Mouse (Mus musculus) neural tube, embryonic 10.5 days (tissue): Measurements from ENCODE around the gene Alg3.
A peak's percentile ranks its signal among the peaks of the same experiment; 100 is the strongest.

Experiments
- DNase-seq: peaks from one replicate; pipeline ENCODE4 v3.0.0-alpha.2; 2017; ENCODE audit warnings: low spot score; ENCODE audit errors: extremely low spot score

Gene Alg3

GRCm38 (mm10) chr16:20611357-20612227, at the start of gene Alg3, which contains the start of the genes Eef1akmt4 and Gm49333:
Alg3 (minus strand) TSS chr16:20611735.
Eef1akmt4 (plus strand) TSS chr16:20611593.
Gm49333 (plus strand) TSS chr16:20611610.
- peak; percentile 86 for DNase-seq

DNA sequence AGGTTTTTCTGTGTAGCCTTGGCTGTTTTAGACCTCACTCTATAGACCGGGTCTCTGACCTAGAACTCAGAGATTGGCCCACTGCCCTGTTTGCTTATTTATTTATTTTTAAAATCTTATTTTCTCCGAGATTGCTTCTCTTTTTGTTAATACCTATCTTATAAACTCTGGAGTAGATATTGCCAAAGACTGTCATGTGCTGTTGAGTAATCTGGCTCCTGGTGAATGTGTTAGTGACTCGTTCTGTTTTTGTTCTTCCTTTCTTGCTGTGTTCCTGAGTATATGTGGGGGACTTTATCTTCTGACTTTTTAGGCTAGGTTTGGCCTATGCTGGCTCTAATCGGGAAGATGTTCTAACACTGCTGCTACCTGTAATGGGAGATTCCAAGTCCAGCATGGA, 46.1 kb upstream of the Alg3 start:
- no peak for DNase-seq

DNA sequence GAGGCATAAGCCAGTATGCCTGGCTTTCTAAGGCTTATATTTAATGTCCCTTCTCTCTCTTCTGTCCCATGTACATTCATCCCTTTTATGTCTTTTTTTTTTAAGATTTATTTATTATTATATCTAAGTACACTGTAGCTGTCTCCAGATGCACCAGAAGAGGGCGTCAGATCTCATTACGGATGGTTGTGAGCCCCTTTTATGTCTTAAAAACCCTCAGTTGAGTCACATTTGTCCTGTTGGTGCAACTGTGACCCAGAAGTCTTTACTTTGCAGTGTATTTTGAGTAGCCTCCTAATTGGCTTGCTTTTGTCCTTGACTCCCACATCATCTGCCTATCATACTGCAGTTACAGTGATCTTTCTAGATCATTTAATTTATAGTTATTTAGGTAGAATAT, 41.8 kb upstream of the Alg3 start:
- DNase-seq = no peak

DNA sequence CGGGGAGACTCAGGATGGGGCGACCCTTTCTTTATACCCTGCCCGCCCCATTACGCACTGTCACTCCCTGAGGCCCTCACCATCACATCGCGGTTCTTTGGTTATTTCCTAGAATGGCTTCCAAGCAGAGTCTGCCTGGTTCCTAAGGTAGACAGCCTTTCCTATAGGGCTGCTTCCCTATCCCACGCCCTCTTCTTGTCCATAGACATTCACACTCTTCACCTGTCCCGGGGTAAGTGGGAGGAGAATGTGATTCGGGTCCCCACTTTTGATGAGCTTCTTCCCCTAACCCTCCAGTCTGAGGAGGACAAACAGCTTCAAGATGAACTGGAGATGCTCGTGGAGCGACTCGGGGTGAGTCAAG, 40.4 kb upstream of the Alg3 start:
- no peak for DNase-seq

GRCm38 (mm10) chr16:20651076-20651946, 39.8 kb upstream of the Alg3 start, which contains the start of gene Psmd2:
Psmd2 (plus strand) TSS chr16:20651652.
- peak; percentile 98 for DNase-seq

- no peak for DNase-seq
Observed at GRCm38 (mm10) chr16:20643911-20644310, 32.4 kb upstream of the Alg3 start.

- DNase-seq = peak; percentile 67
Observed at GRCm38 (mm10) chr16:20642161-20642560, 30.6 kb upstream of the Alg3 start.

GRCm38 (mm10) chr16:20638367-20638766, 26.8 kb upstream of the Alg3 start:
- no peak for DNase-seq

DNA sequence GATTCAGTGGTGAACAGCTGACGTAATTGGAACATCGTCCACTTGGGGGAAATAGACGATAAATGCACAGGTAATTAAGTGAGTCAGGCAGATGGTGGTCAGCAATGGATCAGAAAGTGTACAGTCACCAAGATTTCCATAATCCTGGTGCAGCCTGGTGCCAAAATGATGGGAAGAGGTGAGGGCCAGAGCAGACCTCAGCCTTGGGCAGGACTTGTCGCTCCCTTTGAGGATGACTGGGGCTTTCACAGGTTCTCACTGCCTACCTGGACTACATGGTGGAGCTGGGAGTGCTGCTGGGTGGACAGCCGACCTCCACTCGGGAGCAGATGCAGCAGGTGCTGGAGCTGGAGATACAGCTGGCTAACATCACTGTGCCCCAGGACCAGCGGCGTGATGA, 25.9 kb upstream of the Alg3 start:
- DNase-seq = no peak

- peak; percentile 58 for DNase-seq
Observed at GRCm38 (mm10) chr16:20629731-20630634, 18.4 kb upstream of the Alg3 start, which contains the start of gene Ece2. Ece2 (plus strand) TSS chr16:20629828.

GRCm38 (mm10) chr16:20628871-20629391, 17.4 kb upstream of the Alg3 start:
- DNase-seq = no peak

GRCm38 (mm10) chr16:20623211-20623610, 11.7 kb upstream of the Alg3 start:
- DNase-seq = no peak

GRCm38 (mm10) chr16:20621991-20622685, 10.6 kb upstream of the Alg3 start:
- DNase-seq = peak; percentile 72

DNA sequence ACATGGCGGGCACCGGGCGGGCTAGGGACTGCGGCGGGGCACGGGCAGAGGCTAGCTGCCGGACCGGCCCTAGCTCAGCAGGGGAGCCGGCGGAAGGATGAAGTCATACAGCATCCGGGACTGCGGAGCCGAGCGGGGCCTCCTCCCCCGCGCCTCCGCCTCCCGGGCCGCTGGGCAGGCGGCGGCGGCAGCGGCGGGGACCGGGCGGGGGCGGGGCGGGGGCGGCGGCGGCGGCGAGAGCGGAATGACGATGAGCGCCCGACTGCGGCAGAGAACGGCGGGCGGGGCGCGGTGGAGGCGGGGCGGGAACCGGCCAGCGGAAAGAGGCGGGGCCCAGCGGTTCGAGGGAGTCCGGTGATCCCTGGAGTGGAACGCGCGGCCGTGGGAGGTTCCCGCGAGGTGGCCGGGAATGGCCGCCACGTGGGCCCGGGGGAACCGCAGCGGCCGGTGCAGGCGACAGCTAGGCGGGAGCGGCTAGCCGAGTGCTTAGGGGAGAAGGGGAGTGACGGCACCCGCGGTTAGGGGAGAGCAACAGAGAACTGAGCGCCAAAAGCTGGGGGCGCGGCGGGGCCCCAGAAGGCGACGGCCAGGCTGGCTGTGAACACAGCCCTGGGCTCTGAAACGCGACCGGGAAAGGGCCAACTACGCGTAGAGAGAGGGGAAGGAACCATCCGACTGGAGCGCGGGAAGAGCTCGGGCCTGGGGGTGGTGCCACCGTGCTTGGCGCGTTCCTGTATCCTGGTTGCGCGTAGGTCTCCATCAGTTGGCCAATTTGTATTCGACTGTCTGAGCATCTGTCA, 9.9 kb upstream of the Alg3 start, which contains the start of gene Camk2n2:
Camk2n2 (minus strand) TSS at position 97 of the 800 bp plus-strand sequence.
- DNase-seq = peak; percentile 76

GRCm38 (mm10) chr16:20620751-20621190, 9.2 kb upstream of the Alg3 start:
- peak; percentile 75 for DNase-seq

DNA sequence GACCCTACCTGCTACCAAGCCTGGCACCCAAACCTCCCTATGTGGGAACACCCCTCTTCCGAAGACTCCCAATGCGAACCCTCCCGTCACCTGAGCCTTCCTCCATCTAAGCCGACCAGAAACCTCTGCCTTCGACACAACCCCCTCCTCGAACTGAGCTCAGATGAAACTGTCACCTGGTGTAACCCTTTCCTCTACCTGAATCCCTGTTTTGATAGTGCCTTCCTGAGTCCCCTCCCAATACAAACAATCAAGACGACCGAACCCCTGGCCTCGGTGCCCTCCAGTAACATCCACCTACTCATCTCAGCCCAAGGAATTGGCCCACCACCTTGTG, 8.8 kb upstream of the Alg3 start:
- DNase-seq = peak; percentile 37

DNA sequence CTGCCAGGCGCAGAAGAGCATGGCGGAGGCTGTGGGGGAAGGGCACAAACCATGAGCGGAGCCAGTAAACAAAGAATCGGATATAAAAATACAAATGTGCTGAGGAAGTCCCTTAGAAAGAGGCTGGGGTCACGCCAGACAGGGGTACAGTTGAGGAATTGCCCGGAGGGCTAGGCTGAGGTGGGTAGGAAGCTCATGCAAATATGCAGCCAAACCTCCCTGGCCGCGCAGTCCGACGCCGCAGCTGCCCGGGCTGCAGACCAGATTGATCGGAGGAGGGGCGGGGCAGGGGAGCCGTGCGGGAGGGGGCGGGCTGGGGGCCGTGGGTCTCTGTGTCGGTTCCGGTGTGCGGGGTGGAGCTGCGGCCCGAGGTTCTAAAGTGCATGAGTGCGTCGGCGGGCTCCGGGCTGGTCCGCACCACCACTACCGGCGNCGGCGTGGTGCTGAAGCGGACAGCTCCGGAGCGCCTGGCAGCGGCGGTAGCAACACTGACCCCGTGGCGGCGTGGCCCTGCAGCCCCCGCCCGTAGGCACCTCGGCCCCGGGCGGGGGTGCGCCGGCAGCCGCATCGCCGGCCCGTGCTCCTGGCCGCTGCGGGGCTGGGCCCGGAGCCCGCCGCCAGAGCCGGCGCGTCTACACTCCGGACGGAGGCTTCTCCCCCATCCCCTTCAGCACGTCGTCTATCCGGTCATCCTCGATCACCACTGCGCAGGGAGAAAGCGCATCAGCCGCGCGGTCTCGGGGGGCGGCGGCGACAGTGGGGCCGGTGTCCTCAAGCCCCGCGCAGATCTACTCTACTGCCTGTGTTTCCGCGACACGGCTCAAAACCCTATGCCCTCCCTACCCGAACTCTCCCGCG, 8.2 kb upstream of the Alg3 start:
- peak; percentile 69 for DNase-seq
